Mouse (Mus musculus): Measurements from ENCODE around the gene Tuba1a. TPM values are rescaled to one million over a fixed set of nuclear protein-coding genes. Genes with fewer than 3 reads are reported as not detected.
"Not testable (repeated sequence)": the region's sequence is repeated elsewhere in the genome, so short reads cannot be mapped to it uniquely, and the experiment has no call there.

The Tuba1a gene
- total RNA-seq, 4 experiments from 2014 or later: 904 to 960 (median 945) TPM

DNA sequence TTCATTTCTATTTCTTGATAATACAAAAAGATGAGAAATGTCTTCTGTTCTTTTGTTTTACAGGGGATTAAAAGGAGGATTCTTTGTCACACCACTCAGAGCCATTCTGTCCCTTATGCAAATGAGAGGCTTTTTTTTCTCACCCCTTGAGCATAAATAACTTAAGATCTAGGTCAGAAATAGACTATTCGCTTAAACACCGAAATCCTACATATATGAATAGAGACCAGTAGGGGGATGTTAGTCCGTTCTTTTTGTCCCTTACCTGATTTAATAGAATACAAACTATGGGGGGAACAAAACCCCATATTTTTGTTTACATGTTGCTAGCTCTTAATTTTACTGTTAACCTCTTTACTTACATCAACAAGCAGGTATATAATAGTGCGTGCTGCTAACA is 2.5 kb upstream of the Tuba1a start:
- no peak for DNase-seq (ENCODE audit: low spot score in 2 of 2)

DNA sequence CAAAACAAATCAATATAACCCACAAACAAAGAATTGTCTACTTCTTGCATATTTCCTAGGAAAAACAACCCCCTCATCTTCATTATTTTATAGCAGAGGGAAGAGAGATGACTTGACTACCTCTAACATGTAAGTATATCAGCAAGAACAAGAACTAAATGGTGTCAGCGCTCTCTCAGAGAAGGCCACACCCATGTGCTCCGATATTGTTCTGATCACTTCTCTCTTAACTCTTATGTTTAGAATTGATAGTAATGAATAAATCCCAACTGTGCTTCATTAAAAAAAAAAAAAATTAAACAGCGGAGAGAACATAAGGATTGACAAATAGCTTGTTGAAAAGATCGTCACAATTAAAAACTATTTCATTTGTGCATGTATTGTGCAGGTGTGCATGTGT is 1.8 kb upstream of the Tuba1a start:
- no peak for DNase-seq (ENCODE audit: low spot score in 2 of 2)

DNA sequence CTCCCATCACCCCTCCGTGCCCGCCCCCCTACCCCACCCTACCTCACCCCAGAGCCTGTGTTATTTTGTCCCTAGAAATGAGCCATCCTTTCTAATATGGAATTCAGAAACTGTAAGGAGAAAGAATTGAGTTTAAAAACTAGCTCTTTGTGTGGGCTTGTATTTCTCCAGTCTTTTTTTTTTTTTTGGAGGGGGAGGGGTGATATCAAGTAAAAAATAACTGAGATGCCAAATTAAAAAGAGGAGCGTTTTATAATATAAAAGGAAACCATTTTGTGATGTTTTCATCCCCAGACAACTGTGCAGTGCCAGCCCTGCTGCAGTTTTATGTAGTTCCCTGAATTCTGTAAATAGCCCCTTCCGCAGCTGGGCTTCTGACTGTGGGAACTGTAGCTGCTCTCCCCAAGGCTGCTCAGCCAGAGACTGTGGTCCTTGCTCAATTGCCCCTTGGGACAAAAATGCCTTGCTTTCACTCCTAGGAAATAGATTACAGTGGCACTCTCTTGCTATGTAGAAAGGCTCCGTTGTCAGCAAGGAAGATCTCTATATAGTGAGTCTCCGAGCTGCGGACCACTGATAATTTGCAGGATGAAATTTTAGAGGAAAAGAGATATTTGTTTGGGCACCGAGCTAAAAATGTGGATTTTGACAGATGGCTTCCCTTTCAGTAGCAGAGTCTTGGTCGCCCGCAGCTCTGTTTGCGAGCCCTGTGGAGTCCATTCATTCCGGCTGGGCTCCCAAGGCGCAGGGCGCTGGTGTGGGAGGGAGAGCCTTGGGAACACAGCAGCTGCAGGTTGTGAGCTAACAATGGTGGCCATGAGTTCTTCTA is 1.1 kb upstream of the Tuba1a start:
- DNase-seq (ENCODE audit: low spot score in 2 of 2): no peak

DNA sequence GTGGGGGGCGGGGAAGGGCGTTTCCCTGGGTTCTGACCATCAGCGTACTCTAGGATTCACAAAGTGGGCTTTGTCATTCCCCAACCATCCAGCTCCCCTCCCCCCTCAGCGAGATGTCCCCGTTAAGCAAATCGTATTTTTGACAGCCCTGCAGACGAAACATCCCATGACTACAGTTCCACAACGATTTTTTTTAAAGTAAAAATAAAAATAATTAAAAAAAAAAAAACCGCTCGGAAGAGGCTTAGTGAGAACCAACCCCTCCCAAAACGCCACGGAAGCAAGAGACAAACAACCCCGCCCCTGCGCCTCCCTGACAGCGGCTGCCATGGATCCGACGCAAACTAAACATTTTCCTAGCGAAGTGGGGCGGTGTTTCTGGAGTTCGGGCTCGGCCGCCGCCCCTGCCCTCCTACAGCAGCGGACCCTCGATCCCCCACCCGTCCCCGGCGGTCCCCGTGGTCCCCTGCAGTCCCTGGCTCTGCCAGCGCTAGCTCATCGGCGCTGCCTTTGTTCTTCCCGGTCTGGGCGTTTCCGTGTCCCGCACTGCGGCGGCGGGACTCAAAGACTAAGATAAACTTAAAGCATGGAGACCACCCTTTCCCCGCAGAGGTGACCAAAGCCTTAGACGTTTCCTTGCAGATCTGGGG is 627 bp downstream of the Tuba1a start:
- peak in 1 of 2 experiments; percentile 52 for DNase-seq (ENCODE audit: low spot score in 2 of 2)

DNA sequence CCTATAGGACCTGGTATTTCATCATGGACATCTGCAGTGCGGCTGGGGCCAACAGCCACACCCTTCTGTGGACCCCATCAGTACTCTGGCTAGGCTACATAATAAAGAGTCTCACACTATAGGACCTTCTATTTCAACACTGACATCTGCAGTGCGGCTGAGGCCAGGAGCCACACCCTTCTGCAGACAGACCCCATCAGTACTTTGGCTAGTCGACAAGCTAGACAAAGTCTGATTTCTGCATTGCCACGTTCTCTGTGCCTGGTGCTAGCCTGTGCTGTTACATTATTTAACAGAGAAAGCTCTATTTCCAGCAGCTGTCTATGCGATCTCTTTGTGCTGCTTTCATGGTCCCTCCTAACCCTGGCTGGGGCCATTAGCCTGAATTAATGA is 1.4 kb downstream of the Tuba1a start:
- DNase-seq (ENCODE audit: low spot score in 2 of 2): peak in 1 of 2 experiments; percentile 35

DNA sequence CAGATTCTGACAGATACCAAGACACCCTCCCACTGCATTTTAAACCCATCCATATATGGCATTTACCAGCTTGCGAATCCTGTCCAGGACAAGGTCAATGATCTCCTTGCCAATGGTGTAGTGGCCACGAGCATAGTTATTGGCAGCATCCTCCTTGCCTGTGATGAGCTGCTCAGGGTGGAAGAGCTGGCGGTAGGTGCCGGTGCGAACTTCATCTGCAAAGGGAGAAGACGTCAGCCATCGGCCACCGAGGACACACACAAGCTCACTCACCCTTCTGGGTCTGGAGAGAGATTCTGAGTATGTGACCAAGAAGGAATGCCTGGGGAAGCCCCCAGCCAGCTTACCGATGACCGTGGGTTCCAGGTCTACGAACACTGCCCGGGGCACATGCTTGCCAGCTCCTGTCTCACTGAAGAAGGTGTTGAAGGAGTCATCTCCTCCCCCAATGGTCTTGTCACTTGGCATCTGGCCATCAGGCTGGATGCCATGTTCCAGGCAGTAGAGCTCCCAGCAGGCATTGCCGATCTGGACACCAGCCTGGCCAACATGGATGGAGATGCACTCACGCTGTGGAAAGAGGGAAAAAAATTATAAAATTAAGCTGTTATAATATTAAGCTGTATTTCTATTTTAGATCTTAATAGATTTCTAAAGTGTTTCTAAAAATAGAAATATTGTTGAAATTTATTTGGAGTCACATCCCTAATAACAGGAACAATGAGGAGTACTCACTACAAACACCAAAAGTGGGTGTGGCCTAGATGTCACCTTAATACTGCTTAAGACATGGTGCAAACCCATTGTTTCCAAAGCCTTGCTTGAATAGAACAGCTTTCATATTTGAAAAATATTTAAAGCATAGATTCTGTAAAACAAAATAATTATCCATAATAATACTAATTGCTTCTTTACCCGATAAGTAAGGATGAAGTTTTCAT is 2.1 kb downstream of the Tuba1a start:
- not testable (repeated sequence) for DNase-seq (ENCODE audit: low spot score in 2 of 2)

DNA sequence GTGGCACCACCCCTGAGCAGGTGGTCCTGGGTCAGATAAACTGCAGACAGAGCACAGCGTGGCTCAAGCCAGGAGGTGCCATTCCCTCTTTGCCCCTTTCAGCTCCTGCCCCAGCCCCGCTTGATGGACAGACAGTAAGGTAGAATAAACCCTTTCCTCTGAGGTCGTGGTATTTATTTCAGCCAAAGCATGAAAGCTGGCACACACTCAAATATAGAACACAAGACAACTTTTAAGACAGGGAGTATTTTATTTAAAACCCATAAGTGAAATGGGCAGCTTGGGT is 4.0 kb downstream of the Tuba1a start:
- no peak for DNase-seq (ENCODE audit: low spot score in 2 of 2)

DNA sequence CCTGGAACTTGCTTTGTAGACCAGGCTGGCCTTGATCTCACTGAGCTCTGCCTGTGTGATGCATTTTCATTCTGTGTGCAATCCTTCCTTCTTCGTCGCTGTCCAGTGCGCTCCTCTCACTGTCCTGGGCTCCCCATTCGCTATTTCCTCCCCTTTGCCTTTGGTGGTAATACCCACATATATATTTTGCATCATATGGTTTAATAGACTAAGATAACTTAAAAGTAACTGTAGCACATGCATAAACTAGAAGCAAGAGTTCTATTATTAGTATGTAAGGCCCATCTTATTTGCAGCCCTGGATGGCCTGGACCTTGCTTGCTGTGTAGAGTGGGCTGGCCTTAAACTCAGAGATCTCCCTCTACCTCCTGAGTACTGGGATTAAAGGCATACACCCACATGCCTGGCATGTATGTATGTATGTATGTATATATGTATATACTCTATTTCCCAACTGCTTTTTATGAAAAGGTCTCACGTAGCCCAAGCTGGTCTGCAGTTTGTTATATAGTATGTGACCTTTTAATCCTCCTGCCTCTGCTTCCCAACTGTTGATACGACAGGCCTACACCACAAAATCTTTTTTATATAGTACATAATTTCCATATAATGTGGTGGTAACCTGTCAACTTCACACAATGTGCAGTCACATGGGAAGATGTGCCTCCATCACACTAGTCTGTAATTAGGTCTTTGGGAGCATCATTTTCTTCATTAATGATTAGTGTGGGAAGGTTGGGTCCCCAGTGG is 4.5 kb downstream of the Tuba1a start:
- no peak for DNase-seq (ENCODE audit: low spot score in 2 of 2)

DNA sequence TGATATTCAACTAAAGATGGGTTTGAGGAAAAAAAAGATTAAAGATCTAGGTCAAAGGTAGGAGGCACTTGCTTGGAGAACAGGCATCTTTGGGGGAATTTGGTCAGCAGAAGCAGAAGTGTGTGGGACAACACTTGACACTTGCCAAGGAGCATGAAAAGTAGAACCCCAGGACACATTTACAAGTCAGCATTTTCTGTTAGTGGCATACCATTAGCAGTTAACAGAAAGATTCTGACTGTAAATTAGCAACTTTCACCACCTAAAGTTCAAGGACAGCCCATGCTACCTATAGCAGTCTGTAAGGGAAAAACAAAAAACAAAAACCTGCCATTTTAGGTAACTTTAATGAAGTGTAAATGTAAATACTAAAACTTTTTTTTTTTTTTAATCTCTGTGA is 5.1 kb downstream of the Tuba1a start:
- no peak for DNase-seq (ENCODE audit: low spot score in 2 of 2)

DNA sequence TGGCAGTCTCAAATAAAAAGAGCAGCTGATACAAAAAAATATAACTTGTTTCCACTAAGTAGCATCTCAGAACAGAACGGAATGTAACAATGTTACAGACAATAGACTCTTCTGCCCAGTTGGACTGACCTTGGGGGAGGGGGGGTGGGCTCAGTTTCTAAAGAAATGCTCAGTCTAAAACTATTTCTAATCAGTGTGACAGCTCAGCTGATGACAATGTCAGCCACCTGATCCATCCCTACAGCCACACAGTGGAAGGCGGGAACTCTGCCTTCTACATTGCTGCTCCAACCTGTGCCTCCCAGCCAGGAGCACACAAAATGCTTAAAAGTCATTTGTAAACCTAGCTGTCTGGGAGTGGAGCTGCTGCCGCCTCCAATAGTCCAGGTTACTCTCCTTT is 5.6 kb downstream of the Tuba1a start:
- no peak for DNase-seq (ENCODE audit: low spot score in 2 of 2)

DNA sequence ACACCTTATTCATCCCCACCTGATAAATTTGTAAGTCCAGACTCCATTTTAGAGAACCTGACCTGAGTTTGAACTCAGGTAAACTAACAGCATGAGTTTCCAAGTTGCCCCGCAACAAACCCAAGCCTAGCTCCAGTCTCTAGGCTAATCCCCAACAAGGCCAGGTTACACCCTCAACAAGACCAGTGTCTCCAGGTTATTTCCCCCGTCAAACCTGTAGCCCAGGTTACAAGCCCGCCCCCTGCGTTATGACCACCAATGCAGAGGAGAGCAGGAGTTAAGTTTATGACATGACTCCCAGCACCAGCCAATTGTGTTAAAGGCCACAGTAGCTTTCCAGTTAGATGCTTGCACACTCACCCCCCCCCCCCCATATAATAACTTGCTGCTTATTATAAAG is 10.4 kb downstream of the Tuba1a start:
- no peak for DNase-seq (ENCODE audit: low spot score in 2 of 2)

DNA sequence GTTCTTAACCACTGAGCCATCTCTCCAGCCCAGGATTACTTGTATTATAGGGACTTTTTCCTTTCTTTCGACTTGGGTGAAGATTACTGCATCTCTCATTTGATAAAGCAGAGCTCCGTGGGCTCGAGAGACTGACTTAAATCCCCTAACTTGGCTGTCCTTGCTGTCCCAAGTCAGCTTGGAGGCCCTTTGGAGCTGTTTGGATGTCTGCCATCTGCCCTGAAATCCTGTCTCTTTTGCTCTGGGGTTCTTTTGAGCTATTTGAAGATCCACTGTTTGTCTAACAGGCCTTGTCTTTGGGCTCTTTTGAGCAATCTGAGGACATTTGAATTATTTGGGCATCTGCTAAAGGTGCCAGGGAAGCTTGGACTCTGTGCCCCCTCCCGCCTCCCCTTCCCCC is 11.4 kb downstream of the Tuba1a start:
- DNase-seq (ENCODE audit: low spot score in 2 of 2): no peak

DNA sequence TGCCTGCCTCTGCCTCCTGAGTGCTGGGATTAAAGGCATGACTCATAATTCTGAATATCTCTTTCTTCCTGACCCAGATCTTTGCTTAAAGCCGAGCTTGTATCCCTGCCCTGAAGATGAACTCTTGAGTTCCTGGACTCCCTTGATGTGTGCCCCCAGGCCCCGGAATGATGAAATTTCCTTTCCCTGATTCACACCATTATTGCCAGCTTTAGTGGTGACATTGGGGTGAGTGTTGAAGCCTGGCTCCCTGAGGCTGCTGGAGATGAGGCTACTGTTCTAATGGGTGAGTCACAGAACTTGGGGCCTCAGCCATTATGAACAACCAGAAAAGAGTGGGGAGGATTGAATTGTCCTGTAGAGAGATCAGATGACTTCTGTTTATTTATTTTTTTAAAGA is 12.0 kb downstream of the Tuba1a start:
- DNase-seq (ENCODE audit: low spot score in 2 of 2): no peak

DNA sequence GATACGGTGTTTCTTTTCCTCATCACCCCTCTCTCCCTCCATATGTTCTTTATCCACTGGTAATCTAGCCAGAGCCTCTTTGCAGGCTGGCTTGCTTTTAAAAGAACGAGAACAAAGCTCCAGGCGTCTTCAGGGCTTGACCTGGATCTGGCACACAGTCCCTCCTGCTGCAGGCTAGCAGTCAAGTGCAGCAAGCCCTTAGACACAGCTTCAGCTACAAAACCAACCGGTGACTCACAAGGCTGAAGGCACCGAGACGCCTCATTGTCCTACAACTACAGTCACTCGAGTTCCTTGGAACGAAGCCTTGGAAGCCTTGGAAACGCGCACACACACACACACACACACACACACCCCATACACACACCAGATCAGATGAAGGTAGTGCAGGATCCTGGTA is 12.7 kb downstream of the Tuba1a start:
- DNase-seq (ENCODE audit: low spot score in 2 of 2): no peak

DNA sequence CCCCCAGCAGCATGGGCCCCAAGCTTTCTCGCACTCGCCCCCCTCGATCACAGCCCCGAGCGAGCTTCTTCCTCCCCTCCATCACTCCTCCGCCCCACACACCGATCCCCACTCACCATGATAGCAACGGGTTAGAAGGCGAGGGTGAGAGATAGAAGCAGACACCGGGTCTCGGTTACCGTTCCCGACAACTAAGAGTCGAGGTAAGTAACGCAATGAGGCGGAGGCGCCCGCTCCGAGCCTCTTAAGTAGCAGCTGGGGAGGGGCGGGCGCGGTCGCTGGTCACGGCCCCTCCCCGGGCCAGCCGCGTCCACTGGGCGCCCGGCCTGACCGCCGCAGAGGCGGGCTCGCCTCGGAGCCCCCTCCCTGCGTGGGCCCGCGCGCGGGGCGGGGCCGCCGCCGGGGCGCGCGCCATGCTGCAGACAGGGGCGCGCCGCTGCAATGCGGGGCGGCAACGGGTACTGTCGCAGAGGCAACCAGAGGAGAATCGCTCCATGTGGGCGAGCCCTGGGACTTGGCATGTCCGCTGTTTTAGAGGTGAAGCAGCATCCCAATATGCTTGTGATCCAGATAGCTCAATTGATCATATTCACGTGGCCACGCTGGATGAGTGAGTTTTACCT is 19.2 kb downstream of the Tuba1a start, which contains the start of gene Tuba1b:
TSS of gene Tuba1b (minus strand) at position 349 of the 623 bp plus-strand sequence.
- DNase-seq (ENCODE audit: low spot score in 2 of 2): peak; percentile 84 to 95

DNA sequence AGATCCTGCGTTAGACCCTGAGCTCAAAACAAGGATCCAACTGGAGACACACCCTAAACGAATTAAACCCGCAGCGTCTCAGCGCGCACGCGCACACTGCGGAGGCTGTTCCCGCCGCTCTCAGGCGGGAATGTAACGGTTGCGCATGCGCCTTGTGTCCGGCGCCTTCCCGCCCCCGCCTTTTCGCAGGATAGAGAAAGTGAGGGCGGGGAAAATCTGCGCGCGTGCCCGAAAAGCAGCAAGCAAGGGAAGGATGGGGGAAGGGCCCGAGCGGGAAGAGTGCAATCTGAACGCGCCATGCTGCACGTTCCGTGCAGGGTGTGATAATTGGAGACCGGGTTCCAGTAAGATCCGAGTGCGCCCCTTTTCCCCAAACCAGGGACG is 19.7 kb downstream of the Tuba1a start:
- DNase-seq (ENCODE audit: low spot score in 2 of 2): peak; percentile 84 to 94

DNA sequence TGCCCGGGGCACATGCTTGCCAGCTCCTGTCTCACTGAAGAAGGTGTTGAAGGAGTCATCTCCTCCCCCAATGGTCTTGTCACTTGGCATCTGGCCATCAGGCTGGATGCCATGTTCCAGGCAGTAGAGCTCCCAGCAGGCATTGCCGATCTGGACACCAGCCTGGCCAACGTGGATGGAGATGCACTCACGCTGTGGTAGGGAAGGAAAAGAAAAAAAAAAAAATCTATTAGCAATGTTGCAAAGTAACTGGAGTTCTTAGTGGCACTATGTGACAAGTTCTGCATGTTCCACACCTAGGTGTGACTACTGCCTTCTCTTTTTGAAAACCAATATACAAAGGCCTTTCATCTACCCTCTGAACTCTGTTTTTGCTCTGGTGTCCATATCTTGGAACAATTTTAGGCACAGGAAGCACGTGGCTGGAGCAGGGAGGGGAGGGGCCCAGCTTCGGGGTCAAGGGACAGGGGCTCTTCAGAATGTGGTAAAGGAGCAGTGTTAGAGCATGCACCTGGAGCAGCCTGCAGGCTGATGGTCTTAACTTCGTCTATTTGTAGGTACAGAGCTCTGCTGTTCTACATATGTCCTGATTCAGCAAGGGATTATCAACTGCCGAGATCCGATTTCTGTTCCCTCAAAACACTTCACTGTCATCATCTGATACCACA is 20.4 kb downstream of the Tuba1a start:
- DNase-seq (ENCODE audit: low spot score in 2 of 2): not testable (repeated sequence)

DNA sequence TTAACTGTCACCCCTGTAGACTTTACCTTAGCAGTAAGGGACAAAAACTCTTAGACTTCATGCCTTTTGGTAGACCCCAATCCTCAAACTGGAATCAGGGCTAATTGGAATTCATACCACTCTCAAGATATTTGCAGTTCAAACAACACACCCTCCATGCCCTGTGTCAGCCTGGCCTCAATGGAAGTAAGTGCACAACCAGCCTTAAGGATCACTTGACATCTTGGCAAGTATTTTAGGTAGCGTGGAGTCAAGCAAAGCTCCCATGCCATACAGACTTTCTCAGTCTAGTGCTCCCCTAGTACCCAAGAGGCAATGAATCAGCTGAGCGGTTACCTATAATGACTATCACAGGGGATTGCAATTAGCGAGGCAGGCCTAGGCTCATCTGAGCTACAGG is 22.5 kb downstream of the Tuba1a start:
- DNase-seq (ENCODE audit: low spot score in 2 of 2): no peak

DNA sequence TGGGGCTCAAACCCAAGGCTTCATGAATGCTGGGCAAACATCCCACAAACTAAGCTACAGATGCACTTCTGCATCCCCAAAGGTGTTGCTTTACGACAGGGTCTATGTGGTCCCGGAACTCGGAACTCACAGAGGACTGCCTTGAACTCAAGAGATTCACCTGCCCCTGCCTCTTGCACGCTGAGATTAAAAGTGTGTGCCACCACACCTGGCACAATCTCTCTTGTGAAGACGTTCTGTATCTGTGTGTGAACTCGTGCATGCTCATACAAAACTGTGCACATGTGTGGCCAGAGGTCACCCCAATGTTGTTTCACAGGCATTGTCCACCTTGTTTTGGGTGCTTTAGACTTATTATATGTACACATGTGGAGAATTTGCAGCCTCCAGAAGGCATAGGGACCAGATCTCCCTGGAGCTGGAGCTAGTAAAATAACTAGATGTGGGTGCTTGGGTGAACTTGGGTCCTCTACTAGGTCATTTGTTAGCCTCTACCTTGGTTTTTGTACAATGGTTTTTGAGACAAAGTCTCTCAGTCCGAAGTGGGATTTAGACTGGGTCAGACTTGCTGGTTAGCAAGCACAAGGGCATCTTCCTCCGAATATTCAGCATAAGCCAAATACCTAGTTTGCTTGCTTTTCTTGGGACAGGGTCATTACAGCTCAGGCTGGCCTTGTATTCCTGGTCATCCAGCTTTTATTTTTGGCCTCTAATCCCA is 23.3 kb downstream of the Tuba1a start:
- no peak for DNase-seq (ENCODE audit: low spot score in 2 of 2)

Measured in left cerebral cortex, adult 8-10 months (tissue).